Mouse (Mus musculus): ENCODE measurements around the gene Inpp4b. TPM values are rescaled to one million over a fixed set of nuclear protein-coding genes. Genes with fewer than 3 reads are reported as not detected.

The Inpp4b gene
- 6.6 and 7.5 TPM in 2 replicates for polyA plus RNA-seq (2015; fragmentation: Nextera tagmentation; extraction: Ambion mirVana)

DNA sequence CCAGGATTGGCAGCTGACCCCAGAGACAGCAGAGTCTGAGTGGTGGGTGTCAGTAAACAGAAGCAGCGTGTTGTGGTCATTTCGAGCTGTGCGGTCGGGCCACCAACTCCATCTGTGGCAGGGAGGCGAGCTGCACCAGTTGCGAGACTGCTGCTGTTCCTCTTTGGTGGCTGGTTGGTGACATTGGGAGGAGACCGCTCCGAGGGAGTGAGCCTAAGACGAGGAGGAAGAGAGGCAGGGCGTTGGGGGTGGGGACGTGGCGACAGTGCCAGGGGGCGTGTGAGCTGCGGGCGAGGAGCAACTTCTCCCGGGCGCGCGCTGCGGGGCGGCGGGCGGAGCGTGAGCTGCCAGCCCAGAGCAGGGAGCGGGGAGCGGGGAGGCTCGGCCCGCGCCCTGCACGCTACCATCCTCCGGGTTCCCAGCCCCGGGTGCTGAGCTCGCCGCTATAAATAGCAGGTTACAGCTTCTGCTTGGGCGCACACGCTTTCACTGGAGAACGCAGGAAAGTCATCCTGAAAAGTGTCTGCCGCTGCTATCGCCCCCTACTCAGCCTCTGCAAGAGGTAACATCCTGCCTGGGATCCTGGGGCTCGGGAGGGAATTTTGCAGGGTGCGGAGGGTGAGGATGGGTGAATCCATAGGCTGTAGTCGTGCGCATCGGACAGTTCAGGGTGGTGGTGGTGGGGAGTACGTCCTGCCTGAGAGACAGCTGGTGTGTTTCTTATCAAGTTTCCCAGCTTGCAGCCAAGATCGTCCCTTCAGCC lies at the start of gene Inpp4b:
Gene Inpp4b (plus strand): TSS at position 321 of the 763 bp plus-strand sequence.
- Histone ChIP-seq H3K4me3 (peak within 1 kb of the TSS; percentile 66), H3K4me2 (peak within 1 kb of the TSS; percentile 91), H3K36me3 (no peaks in the 10 kb centered on the region), H3K27me3 (peaks cover 13% of the 10 kb centered on the region), H3K9ac (peak within 1 kb of the TSS; percentile 79), H3K27ac (peak within 1 kb of the TSS; percentile 62), H3K9me3 (no peaks in the 10 kb centered on the region), H3K4me1 (replicated peaks) (peaks cover 16% of the 10 kb centered on the region)
- peak; percentile 88 for ATAC-seq (ENCODE audit: low FRiP score)
- WGBS: under 1% methylated on average over 46 of the region's 46 CpGs

DNA sequence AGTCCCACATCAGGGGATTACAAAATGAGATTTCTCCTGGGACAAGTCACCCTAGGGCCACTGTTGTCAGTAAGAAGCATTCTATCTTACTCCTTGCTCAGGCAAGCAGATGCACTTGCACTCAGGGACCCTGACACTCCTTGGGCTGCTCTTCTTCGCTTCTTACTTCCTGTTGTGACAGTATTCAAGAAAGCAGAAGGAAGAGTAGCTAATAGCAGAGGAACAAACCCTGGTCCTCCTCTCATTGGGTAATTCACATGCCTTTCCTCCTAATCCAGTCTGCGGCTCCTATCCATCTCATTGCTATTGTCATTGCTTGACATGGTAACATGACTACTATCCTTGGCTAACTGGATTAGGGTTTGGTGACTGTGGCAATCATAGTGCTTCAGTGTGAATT lies 7.1 kb upstream of the Inpp4b start:
- ATAC-seq (ENCODE audit: low FRiP score): no peak

DNA sequence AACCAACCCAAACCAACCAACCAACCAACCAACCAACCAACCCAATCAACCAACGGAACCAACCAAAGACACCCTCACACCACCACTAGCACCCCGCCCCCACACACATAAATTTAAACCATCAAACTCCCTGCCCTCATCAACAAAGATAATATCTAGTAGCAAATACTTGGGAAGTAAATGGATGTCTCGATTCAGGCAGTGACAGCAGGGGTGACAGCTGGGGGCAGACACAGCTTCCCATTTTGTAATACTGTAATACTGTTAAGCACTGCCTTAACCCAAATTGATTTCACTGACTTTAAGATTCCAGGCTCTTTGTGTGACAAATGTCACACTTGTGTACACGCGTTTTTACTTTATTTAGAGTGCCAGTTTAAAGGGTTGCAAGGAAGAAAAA lies 1.2 kb upstream of the Inpp4b start:
- H3K4me3 ChIP-seq: peak overlapping the region; percentile 66
- 48% methylated on average over 5 of the region's 5 CpGs for WGBS
- no peak overlapping the region for H3K27ac ChIP-seq
- H3K36me3 ChIP-seq: no peaks in the 10 kb centered on the region
- peak overlapping the region; percentile 79; the same call in 1 of the 2 replicates for H3K9ac ChIP-seq
- H3K27me3 ChIP-seq: peaks cover 13% of the 10 kb centered on the region
- peaks cover 16% of the 10 kb centered on the region for H3K4me1 ChIP-seq (replicated peaks)
- H3K9me3 ChIP-seq: no peaks in the 10 kb centered on the region
- ATAC-seq (ENCODE audit: low FRiP score): 0 out of 2 replicates have a peak, but pooled peaks have one; percentile 2
- H3K4me2 ChIP-seq: peak overlapping the region; percentile 91

More for the DNA sequence above, 7.1 kb upstream of the Inpp4b start:
- H3K27ac ChIP-seq: no peak overlapping the region
- no peaks in the 10 kb centered on the region for H3K27me3 ChIP-seq
- no peak overlapping the region for H3K4me2 ChIP-seq
- whole genome bisulfite sequencing: 83% methylated on average over 2 of the region's 2 CpGs
- no peaks in the 10 kb centered on the region for H3K4me1 ChIP-seq (replicated peaks)
- no peaks in the 10 kb centered on the region for H3K36me3 ChIP-seq
- no peaks in the 10 kb centered on the region for H3K9me3 ChIP-seq
- H3K4me3 ChIP-seq: no peak overlapping the region
- H3K9ac ChIP-seq: no peak overlapping the region

GRCm38 (mm10) chr8:81341591-81342235 lies 643 bp upstream of the Inpp4b start:
- H3K4me2 ChIP-seq: peak overlapping the region; percentile 91
- ATAC-seq (ENCODE audit: low FRiP score): peak; percentile 88
- peak overlapping the region; percentile 62 for H3K27ac ChIP-seq
- no peaks in the 10 kb centered on the region for H3K36me3 ChIP-seq
- peaks cover 13% of the 10 kb centered on the region for H3K27me3 ChIP-seq
- H3K9ac ChIP-seq: peak overlapping the region; percentile 79
- H3K9me3 ChIP-seq: no peaks in the 10 kb centered on the region
- H3K4me1 ChIP-seq (replicated peaks): peaks cover 16% of the 10 kb centered on the region
- WGBS: 2% methylated on average over 23 of the region's 23 CpGs
- H3K4me3 ChIP-seq: peak overlapping the region; percentile 66

GRCm38 (mm10) chr8:81342999-81343302 lies 595 bp downstream of the Inpp4b start:
- H3K4me3 ChIP-seq: peak overlapping the region; percentile 66
- 17% methylated on average over 3 of the region's 3 CpGs for WGBS
- no peak for ATAC-seq (ENCODE audit: low FRiP score)
- peak overlapping the region; percentile 62; the same call in 1 of the 2 replicates for H3K27ac ChIP-seq
- H3K4me1 ChIP-seq (replicated peaks): peaks cover 16% of the 10 kb centered on the region
- no peaks in the 10 kb centered on the region for H3K9me3 ChIP-seq
- peaks cover 13% of the 10 kb centered on the region for H3K27me3 ChIP-seq
- H3K9ac ChIP-seq: peak overlapping the region; percentile 79
- no peaks in the 10 kb centered on the region for H3K36me3 ChIP-seq
- H3K4me2 ChIP-seq: peak overlapping the region; percentile 91

DNA sequence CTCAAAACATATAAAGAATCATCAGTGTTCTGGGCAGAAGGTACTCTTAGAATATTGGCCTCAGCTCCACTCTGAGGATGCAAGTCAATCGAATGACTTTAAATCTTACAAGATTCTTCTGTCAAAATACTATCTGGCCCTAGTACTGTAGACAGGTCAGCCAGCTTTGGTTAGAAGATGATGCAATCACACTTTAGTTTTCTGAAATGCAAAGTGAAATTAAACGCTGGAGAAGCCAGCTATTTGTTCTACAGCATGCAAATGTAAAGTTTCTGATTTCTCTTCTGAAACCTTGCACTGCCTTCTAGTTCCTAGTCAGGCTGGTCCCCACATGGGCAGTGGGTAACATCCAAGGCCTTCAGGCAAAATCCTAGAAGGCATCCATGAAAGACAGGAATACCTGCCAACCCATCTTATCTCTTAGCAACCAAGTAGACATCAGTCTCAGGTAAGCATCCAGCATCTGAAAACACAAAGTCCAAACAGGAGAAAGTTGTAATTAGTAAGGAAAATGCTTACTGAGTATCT lies 2.9 kb downstream of the Inpp4b start:
- Histone ChIP-seq H3K4me2 (no peak overlapping the region), H3K27ac (no peak overlapping the region)
- ATAC-seq (ENCODE audit: low FRiP score): no peak

GRCm38 (mm10) chr8:81349452-81349851 lies 7.1 kb downstream of the Inpp4b start:
- no peaks in the 10 kb centered on the region for H3K9me3 ChIP-seq
- WGBS: 88% methylated on average over 1 of the region's 1 CpGs
- H3K36me3 ChIP-seq: no peaks in the 10 kb centered on the region
- no peak overlapping the region for H3K9ac ChIP-seq
- H3K4me2 ChIP-seq: no peak overlapping the region
- no peaks in the 10 kb centered on the region for H3K27me3 ChIP-seq
- H3K4me3 ChIP-seq: no peak overlapping the region
- no peaks in the 10 kb centered on the region for H3K4me1 ChIP-seq (replicated peaks)
- no peak overlapping the region for H3K27ac ChIP-seq
- no peak for ATAC-seq (ENCODE audit: low FRiP score)

More for the DNA sequence above, 2.9 kb downstream of the Inpp4b start:
- Histone ChIP-seq H3K27me3 (peaks cover 13% of the 10 kb centered on the region), H3K4me3 (no peak overlapping the region), H3K4me1 (replicated peaks) (peaks cover 16% of the 10 kb centered on the region), H3K9me3 (no peaks in the 10 kb centered on the region), H3K36me3 (no peaks in the 10 kb centered on the region), H3K9ac (no peak overlapping the region)
- 89% methylated on average over 2 of the region's 2 CpGs for WGBS

DNA sequence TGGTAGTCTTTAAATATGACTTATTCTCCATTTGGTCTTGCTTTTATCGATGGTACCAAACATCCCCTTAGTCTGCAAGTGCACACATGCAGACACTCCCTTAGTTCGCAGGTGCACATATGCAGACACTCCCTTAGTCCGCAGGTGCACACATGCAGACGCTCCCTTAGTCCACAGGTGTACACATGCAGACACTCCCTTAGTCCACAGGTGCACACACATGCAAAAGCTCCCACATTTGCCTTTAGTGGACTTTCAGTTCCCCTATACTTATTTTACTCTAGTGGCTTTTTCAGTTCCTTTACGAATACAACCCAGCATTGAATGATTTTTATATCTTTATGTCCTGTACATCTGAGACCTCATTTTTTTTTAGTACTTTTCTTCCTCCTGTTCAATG lies 11.1 kb downstream of the Inpp4b start:
- WGBS: 91% methylated on average over 5 of the region's 5 CpGs
- H3K4me2 ChIP-seq: no peak overlapping the region
- ATAC-seq (ENCODE audit: low FRiP score): no peak
- no peak overlapping the region for H3K9ac ChIP-seq
- no peaks in the 10 kb centered on the region for H3K9me3 ChIP-seq
- H3K27me3 ChIP-seq: no peaks in the 10 kb centered on the region
- H3K36me3 ChIP-seq: no peaks in the 10 kb centered on the region
- H3K27ac ChIP-seq: no peak overlapping the region
- H3K4me1 ChIP-seq (replicated peaks): no peaks in the 10 kb centered on the region
- H3K4me3 ChIP-seq: no peak overlapping the region

DNA sequence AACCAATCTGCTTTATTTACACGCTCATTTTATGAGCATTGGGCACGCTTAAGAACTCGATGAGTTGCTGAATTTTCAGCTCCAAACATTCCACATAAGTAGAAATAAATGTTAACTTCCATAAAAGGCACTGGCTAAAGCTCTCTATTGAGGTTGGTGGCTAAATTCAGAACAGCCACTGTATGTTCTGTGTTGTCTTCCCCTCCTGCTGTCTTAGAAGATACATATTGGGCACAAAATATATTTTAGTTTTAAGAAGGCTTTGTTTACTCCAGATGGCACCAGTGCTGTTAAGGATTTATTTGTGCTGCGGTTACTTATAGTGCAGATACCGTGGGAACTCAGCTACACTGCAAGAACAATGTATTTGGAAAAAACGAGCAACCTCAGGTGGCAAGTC lies 15.8 kb downstream of the Inpp4b start:
- H3K9ac ChIP-seq: no peak overlapping the region
- H3K4me3 ChIP-seq: no peak overlapping the region
- H3K9me3 ChIP-seq: no peaks in the 10 kb centered on the region
- H3K4me2 ChIP-seq: no peak overlapping the region
- H3K27me3 ChIP-seq: no peaks in the 10 kb centered on the region
- 87% methylated on average over 6 of the region's 6 CpGs for WGBS
- peaks cover 3% of the 10 kb centered on the region; the same call in 1 of the 2 replicates for H3K4me1 ChIP-seq (replicated peaks)
- no peak overlapping the region for H3K27ac ChIP-seq
- H3K36me3 ChIP-seq: no peaks in the 10 kb centered on the region
- no peak for ATAC-seq (ENCODE audit: low FRiP score)

DNA sequence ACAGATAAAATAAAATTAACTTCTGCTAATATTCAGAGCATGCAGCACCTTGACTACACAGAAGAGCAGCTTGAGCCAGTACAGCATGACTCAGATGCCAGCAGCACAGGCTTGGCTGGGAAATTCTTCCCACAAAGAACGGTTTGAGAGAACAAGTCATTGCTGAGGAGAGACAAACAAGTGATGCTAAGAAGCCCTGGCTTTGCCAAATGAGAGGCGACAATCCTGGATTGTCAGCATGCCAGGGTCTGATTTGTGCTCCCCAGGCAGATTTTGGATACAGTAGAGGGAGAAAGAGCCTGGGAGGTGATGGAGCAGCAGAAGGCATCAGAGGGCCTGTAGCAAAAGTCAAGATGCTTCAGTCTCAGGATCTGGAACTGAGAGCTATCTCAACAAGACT lies 18.2 kb downstream of the Inpp4b start:
- Histone ChIP-seq H3K27me3 (no peaks in the 10 kb centered on the region), H3K9me3 (no peaks in the 10 kb centered on the region), H3K4me2 (no peak overlapping the region), H3K27ac (no peak overlapping the region), H3K4me3 (no peak overlapping the region), H3K4me1 (replicated peaks) (peaks cover 3% of the 10 kb centered on the region; the same call in 1 of the 2 replicates), H3K9ac (no peak overlapping the region), H3K36me3 (no peaks in the 10 kb centered on the region)
- WGBS: 69% methylated on average over 2 of the region's 2 CpGs
- ATAC-seq (ENCODE audit: low FRiP score): no peak

GRCm38 (mm10) chr8:81361162-81361561 lies 18.8 kb downstream of the Inpp4b start:
- Histone ChIP-seq H3K36me3 (no peaks in the 10 kb centered on the region), H3K4me2 (no peak overlapping the region), H3K27ac (no peak overlapping the region), H3K9me3 (no peaks in the 10 kb centered on the region), H3K4me1 (replicated peaks) (peaks cover 3% of the 10 kb centered on the region; the same call in 1 of the 2 replicates), H3K27me3 (no peaks in the 10 kb centered on the region), H3K4me3 (no peak overlapping the region), H3K9ac (no peak overlapping the region)
- WGBS: 90% methylated on average over 2 of the region's 2 CpGs
- ATAC-seq (ENCODE audit: low FRiP score): no peak

- no peak overlapping the region for H3K27ac ChIP-seq
- H3K9ac ChIP-seq: no peak overlapping the region
- no peaks in the 10 kb centered on the region for H3K27me3 ChIP-seq
- no peaks in the 10 kb centered on the region for H3K9me3 ChIP-seq
- H3K4me2 ChIP-seq: no peak overlapping the region
- no peak overlapping the region for H3K4me3 ChIP-seq
- 60% methylated on average over 5 of the region's 5 CpGs for WGBS
- no peaks in the 10 kb centered on the region for H3K4me1 ChIP-seq (replicated peaks)
- no peaks in the 10 kb centered on the region for H3K36me3 ChIP-seq
- no peak for ATAC-seq (ENCODE audit: low FRiP score)
Measured at GRCm38 (mm10) chr8:81370607-81371006, 28.3 kb downstream of the Inpp4b start.
